Mouse (Mus musculus) G1E (cell line): Measurements from ENCODE around the gene Triobp. TPM values are rescaled to one million over a fixed set of nuclear protein-coding genes. Genes with fewer than 3 reads are reported as not detected.

Experiments used
- ATAC-seq: 2 replicates; pipeline ENCODE4 v1.8.0; 2016; ENCODE audit warnings: mild to moderate bottlenecking; ENCODE audit not compliant: insufficient number of reproducible peaks, poor library complexity, low FRiP score, severe bottlenecking; ENCODE audit errors: extremely low read depth
- DNase-seq: peaks from one replicate; pipeline ENCODE4 v3.0.0; 2012; ENCODE audit warnings: low spot score
- H3K27me3 ChIP-seq: 2 replicates; pipeline ENCODE4 v1.6.1; 2012; ENCODE audit warnings: mild to moderate bottlenecking, low read length, inconsistent platforms; ENCODE audit not compliant: insufficient read depth
- H3K36me3 ChIP-seq: replicated peaks from 2 replicates; pipeline ENCODE3; 2012; ENCODE audit warnings: mild to moderate bottlenecking, inconsistent platforms
- H3K4me1 ChIP-seq: 2 replicates; pipeline ENCODE4 v1.6.1; 2012; ENCODE audit warnings: low read depth, low read length, inconsistent platforms, mixed read lengths; ENCODE audit not compliant: insufficient read depth
- H3K4me3 ChIP-seq: 2 replicates; pipeline ENCODE4 v1.5.1; 2012; ENCODE audit warnings: low read depth, mild to moderate bottlenecking, inconsistent platforms, low read length, moderate library complexity, mixed read lengths
- H3K9me3 ChIP-seq: replicated peaks from 2 replicates; pipeline ENCODE4 v1.6.1; 2012; ENCODE audit warnings: inconsistent platforms
- CTCF ChIP-seq: IDR thresholded peaks from 2 replicates; pipeline ENCODE4 v1.5.1; 2012; ENCODE audit warnings: low read depth, low read length, inconsistent platforms, mixed read lengths
- GATA1 ChIP-seq: IDR thresholded peaks from 2 replicates; pipeline ENCODE4 v1.6.1; 2012; ENCODE audit warnings: borderline replicate concordance, low read length, inconsistent platforms, mixed read lengths
- GATA2 ChIP-seq: IDR thresholded peaks from 2 replicates; pipeline ENCODE4 v1.6.1; 2012; ENCODE audit warnings: low read depth, low read length, inconsistent platforms, borderline replicate concordance
- POLR2AphosphoS5 ChIP-seq: IDR thresholded peaks from 2 replicates; pipeline ENCODE4 v1.6.1; 2012; ENCODE audit warnings: low read depth, low read length, inconsistent platforms; ENCODE audit not compliant: insufficient replicate concordance
- TAL1 ChIP-seq: conservative IDR thresholded peaks from 2 replicates; pipeline ENCODE4 v1.6.1; 2012; ENCODE audit warnings: low read depth, low read length, inconsistent platforms, mixed read lengths
- polyA plus RNA-seq: library from polyadenylated mRNA; stranded (reverse); fragments of >175 nt; gene quantifications from 2 replicates; pipeline ENCODE4 v1.2.3, GENCODE M21; 2012
- total RNA-seq, 2 experiments: library from RNA; stranded (forward) in 1 of 2; stranded (reverse) in 1 of 2; fragments of 200-1000 nt in 1 of 2; fragments of >200 nt in 1 of 2; fragmentation: Nextera tagmentation in 1 of 2; gene quantifications; 2 replicates each; pipeline ENCODE4 v1.2.3; 2014 to 2017

The Triobp gene
- total and polyA plus RNA-seq, 3 experiments, result 24.4 to 67.0 (median 42.5) TPM

DNA sequence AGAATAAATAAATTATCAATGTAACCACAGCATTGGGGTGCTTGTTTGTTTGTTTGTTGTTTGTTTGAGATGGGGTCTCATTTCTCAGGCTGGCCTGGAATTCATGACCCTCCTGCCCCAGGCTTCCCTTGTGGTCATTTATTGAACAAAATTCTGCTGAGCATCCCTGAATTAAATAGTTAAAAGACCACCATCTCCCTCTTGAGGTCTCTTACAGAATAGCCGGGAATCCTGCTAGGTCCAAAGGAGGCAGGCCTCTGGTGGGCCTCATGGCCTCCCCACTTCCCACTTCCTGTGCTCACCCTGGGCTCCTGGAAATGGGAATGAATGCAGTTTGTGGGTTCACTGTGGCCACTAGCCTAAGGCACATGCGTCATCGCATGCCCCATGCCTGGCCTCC is 71.4 kb downstream of the Triobp start:
- Histone ChIP-seq H3K36me3 (no peaks in the 10 kb centered on the region), H3K4me3 (no peak overlapping the region), H3K4me1 (no peaks in the 10 kb centered on the region), H3K27me3 (peaks cover 44% of the 10 kb centered on the region), H3K9me3 (no peaks in the 10 kb centered on the region)
- DNase-seq (no peak), ATAC-seq (no peak)
- TF ChIP-seq GATA2, result no peak
- TF ChIP-seq CTCF, result no peak
- no peak for TF ChIP-seq TAL1
- no peak for TF ChIP-seq POLR2AphosphoS5
- no peak for TF ChIP-seq GATA1

DNA sequence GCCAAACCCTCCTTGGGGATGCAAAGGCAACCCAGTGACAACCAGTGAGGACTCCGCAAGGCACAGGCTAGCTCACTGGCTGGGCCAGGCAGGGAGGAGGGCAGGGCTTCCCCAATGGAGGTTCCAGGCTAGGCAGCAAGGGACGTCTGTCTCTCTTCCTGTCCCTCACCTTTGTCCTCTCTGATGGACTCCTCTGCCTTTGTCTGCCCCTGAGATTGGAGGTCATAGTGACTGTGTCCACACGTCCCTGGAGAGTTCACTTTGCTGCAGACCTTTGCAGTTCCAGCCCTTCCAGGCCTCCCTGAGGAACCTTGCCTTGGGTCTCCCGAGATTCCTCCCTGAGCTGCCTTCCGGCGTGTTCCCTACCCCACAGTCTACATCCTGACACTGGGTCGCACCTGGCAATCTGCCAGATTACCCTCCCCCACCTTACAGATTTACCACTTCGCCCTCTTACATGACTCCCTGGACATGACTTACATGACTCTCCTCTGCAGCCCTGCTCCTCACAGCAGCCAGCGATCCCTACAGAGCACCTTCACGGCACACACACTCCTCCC is 75.2 kb downstream of the Triobp start:
- no peaks in the 10 kb centered on the region for H3K9me3 ChIP-seq
- H3K4me3 ChIP-seq, result no peak overlapping the region
- no peak for ATAC-seq
- no peaks in the 10 kb centered on the region for H3K36me3 ChIP-seq
- no peak for DNase-seq
- no peak for TF ChIP-seq GATA1
- no peak for TF ChIP-seq GATA2
- TF ChIP-seq POLR2AphosphoS5, result no peak
- no peak for TF ChIP-seq TAL1
- H3K27me3 ChIP-seq, result peaks cover 50% of the 10 kb centered on the region
- no peaks in the 10 kb centered on the region for H3K4me1 ChIP-seq

DNA sequence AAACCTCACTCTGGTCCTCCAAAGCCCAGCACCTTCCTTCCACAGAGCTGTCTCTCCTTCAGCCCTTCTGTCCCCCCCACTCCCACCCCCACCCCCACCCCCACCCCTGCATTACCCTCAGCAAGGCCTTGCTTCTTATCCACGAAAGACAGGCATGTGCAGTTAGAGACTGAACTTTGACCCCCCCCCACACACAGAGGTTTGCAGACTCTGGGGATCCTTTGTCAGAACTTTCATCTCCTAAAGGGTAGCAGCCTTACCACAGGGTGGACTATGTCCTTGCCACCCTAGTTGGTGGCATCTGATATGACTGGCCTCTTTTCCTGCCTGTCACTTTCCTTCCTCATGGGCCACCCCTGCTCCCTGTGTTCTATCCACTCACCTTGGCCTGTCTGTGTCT is 75.8 kb downstream of the Triobp start:
- TF ChIP-seq GATA2 (no peak), CTCF (no peak), GATA1 (no peak), POLR2AphosphoS5 (no peak), TAL1 (no peak)
- no peak overlapping the region for H3K4me3 ChIP-seq
- no peak for DNase-seq
- no peak for ATAC-seq
- peaks cover 2% of the 10 kb centered on the region for H3K9me3 ChIP-seq
- H3K27me3 ChIP-seq, result peaks cover 56% of the 10 kb centered on the region
- H3K36me3 ChIP-seq, result no peaks in the 10 kb centered on the region
- H3K4me1 ChIP-seq, result no peaks in the 10 kb centered on the region

DNA sequence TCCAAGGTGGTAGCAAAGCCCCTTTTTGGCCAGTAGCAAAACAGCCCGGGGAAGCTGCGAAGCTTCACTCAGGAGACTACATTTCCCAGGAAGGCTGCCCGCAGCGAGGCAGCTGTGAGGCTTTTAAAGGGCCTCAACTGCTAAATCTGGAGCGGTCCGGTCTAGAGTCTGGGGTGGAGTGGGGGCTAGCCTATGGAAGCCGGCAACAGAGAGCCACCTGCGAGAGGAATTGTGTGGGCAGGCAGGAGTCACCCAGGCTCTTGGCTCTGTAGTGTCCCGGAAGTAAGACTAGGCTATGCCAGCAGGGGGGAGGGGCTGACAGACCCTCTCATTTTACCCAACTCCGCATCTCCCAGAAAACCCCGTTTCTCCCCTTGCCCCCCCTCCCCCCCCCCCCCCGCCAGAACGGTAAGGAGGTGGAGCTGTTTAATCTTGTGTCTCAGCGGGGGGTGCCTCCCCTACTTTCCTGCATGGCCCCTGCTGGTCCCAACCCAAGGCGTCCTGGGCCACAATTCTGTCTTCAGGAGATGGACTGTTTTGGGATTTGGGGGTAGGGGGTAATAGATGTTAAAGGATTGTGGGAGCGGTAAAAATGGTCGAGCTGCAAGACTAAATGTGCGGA is 78.3 kb downstream of the Triobp start:
- Histone ChIP-seq H3K27me3 (peaks cover 61% of the 10 kb centered on the region), H3K36me3 (no peaks in the 10 kb centered on the region), H3K4me1 (peaks cover 4% of the 10 kb centered on the region), H3K4me3 (no peak overlapping the region), H3K9me3 (peaks cover 4% of the 10 kb centered on the region)
- TF ChIP-seq POLR2AphosphoS5 (no peak), GATA2 (no peak), TAL1 (no peak), GATA1 (no peak), CTCF (no peak)
- ATAC-seq, result no peak
- no peak for DNase-seq

DNA sequence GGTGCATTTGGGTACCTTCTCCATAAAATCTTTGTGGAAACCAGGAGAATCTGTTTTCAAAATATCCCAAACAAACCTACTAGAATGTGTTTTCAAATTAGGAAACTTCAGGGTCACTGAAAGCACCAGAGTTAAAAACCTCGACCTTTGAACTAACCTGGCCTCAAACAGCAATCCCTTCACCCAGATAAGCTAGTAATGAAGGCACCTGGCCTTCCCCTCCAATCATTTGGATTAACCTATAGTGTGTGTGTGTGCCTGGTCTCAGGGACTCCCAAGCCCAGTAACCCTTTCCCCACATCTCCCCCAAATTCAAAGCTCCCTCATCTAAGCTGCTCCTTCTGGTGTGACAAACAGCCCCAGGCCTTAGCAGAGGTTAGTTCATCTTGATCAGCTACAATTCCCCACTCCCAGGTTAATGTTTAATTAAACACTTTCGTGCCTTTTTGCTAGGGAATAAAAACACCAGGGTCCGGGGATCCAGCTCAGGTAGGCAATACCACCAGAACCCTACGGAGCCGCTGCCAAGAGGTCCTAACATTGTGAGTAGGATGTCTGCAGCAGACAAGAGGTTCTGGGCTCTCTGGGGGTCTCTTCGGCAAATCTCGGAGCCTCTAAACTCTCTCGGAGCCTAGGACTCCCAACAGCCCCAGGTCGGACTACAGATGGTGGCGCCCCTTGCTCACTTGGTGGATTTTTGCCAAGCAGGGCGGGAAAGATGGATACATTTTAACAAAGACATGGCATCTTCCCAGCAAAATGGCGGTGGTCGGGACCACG is 79.2 kb downstream of the Triobp start:
- Histone ChIP-seq H3K9me3 (peaks cover 4% of the 10 kb centered on the region), H3K4me1 (peaks cover 7% of the 10 kb centered on the region), H3K4me3 (no peak overlapping the region), H3K27me3 (peaks cover 69% of the 10 kb centered on the region), H3K36me3 (no peaks in the 10 kb centered on the region)
- TF ChIP-seq GATA1 (no peak), TAL1 (no peak), CTCF (no peak), POLR2AphosphoS5 (no peak), GATA2 (no peak)
- ATAC-seq (no peak), DNase-seq (no peak)
